Comparison of ENCODE assay signal across 8 mouse cellular contexts in the genomic region with DNA sequence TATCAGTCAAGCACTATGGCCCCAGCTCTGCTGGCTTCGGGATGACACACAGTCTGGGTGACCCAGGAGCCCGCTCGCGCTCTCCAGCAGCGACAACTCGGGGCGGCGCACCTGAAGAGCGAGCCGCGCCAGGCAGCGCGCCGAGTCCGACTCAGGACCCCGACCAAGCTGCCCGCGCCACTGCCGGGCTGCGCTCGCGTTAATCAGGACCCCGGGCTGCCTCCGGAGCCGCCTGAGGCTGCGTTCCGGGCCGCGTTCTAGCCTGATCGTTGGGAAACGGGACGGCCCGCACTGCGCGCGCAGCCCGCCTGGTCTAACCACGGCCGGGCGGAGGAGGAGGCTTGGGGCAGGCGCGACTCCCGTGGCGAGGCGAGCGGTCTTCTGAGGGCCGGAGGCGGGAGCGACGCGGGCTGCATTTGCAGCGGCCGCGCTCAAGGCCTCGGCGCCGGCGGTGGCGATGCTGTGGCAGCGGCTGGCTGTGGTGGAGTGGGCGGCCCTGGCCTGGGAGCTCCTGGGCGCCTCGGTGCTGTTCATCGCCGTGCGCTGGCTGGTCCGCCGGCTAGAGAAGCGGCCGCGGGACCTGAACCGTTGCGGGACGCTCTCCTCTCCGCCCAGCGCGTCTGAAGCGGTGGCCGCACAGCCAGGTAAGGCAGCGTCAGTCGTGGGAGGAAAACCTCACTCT. TPM values are rescaled to one million over a fixed set of nuclear protein-coding genes. Genes with fewer than 3 reads are reported as not detected.
DNase-seq lines count a peak whose midpoint lies in the region; ATAC-seq and TF ChIP-seq lines count a peak whose summit lies in the region.

Gene Ankle2, plus strand, starts transcription at position 225 of the 682 bp plus-strand sequence.

- H3K27ac ChIP-seq in bone marrow macrophage, adult 2 months (ENCODE audit: insufficient read depth, low read depth, low read length), result peak within 1 kb of the TSS; percentile 84
- peak within 1 kb of the TSS; percentile 60 for H3K27ac ChIP-seq in embryonic fibroblast, embryonic 13.5 days (ENCODE audit: insufficient read depth, low read length)
- peak within 1 kb of the TSS; percentile 96 for H3K27ac ChIP-seq in heart, embryonic 10.5 days
- peak within 1 kb of the TSS; percentile 98 for H3K27ac ChIP-seq in kidney, embryonic 15.5 days

- TF ChIP-seq POLR2A in bone marrow macrophage, adult 2 months (IDR thresholded peaks at IDR 0.05; ENCODE audit: borderline replicate concordance, low read depth, low read length), result no peak; the same call in 1 of the 2 replicates
- peak; percentile 79 for TF ChIP-seq POLR2A in embryonic fibroblast, embryonic 13.5 days (IDR thresholded peaks at IDR 0.05; ENCODE audit: low read depth, low read length)

- DNase-seq in A20 (ENCODE audit: low read depth, low spot score), result peak; percentile 96
- DNase-seq in heart, embryonic 10.5 days (ENCODE audit: low spot score), result peak; percentile 96
- DNase-seq in liver, result peak; percentile 95
- peak; percentile 96 to 98 for DNase-seq in spleen, postnatal 4 days (ENCODE audit: low spot score in 2 of 2)

- ATAC-seq in kidney, embryonic 15.5 days (replicated peaks; ENCODE audit: low FRiP score), result peak; percentile 98
- ATAC-seq in monocyte, adult 5-6 weeks (replicated peaks; ENCODE audit: insufficient number of reproducible peaks, low FRiP score, low TSS enrichment, poor library complexity, severe bottlenecking), result peak; percentile 81

- WGBS in heart, embryonic 10.5 days, result under 1% methylated on average over 81 of the region's 81 CpGs
- WGBS in kidney, embryonic 15.5 days, result under 1% methylated on average over 80 of the region's 81 CpGs

- no peaks in the 10 kb centered on the region for H3K27me3 ChIP-seq in heart, embryonic 10.5 days (ENCODE audit: insufficient read depth, poor library complexity, severe bottlenecking)
- H3K27me3 ChIP-seq in kidney, embryonic 15.5 days, result no peaks in the 10 kb centered on the region

- no peaks in the 10 kb centered on the region for H3K9me3 ChIP-seq in heart, embryonic 10.5 days
- H3K9me3 ChIP-seq in kidney, embryonic 15.5 days (replicated peaks), result no peaks in the 10 kb centered on the region

- peak within 1 kb of the TSS; percentile 95 for H3K9ac ChIP-seq in kidney, embryonic 15.5 days

- peak within 1 kb of the TSS; percentile 72 for H3K4me2 ChIP-seq in kidney, embryonic 15.5 days

- TF ChIP-seq CTCF in bone marrow macrophage, adult 2 months (IDR thresholded peaks at IDR 0.05; ENCODE audit: low read depth, low read length), result no peak
- TF ChIP-seq CTCF in embryonic fibroblast, embryonic 13.5 days (IDR thresholded peaks at IDR 0.05; ENCODE audit: borderline replicate concordance, insufficient read depth, low read length), result no peak

- H3K4me1 ChIP-seq in bone marrow macrophage, adult 2 months (ENCODE audit: control insufficient read depth, insufficient read depth, low read length), result peaks cover 4% of the 10 kb centered on the region
- peaks cover 4% of the 10 kb centered on the region; the same call in 1 of the 2 replicates for H3K4me1 ChIP-seq in embryonic fibroblast, embryonic 13.5 days (ENCODE audit: control insufficient read depth, insufficient read depth, low read length)
- peaks cover 13% of the 10 kb centered on the region for H3K4me1 ChIP-seq in heart, embryonic 10.5 days
- peaks cover 21% of the 10 kb centered on the region for H3K4me1 ChIP-seq in kidney, embryonic 15.5 days

- peak within 1 kb of the TSS; percentile 71 for H3K4me3 ChIP-seq in bone marrow macrophage, adult 2 months (ENCODE audit: insufficient read depth, low read length)
- H3K4me3 ChIP-seq in embryonic fibroblast, embryonic 13.5 days (ENCODE audit: insufficient read depth, low read length), result peak within 1 kb of the TSS; percentile 94
- peak within 1 kb of the TSS; percentile 96 for H3K4me3 ChIP-seq in heart, embryonic 10.5 days
- H3K4me3 ChIP-seq in kidney, embryonic 15.5 days (replicated peaks), result peak within 1 kb of the TSS; percentile 99

- H3K36me3 ChIP-seq in heart, embryonic 10.5 days, result peaks cover 29% of the 10 kb centered on the region
- H3K36me3 ChIP-seq in kidney, embryonic 15.5 days, result peaks cover 36% of the 10 kb centered on the region

RNA-seq across cellular contexts. Expression of gene Ankle2, which starts in this region (rescaled TPM):
- polyA plus RNA-seq in bone marrow macrophage, adult 2 months (2012; ENCODE audit: insufficient read depth, insufficient read length, missing spikeins), result 29.5 and 36.6 TPM in 2 replicates
- polyA plus RNA-seq in embryonic fibroblast, embryonic 13.5 days (2011; ENCODE audit: insufficient read length, low read depth, missing spikeins), result 37.2 and 37.3 TPM in 2 replicates
- 21.7 and 24.1 TPM in 2 replicates for polyA plus RNA-seq in heart, embryonic 10.5 days (2016; fragmentation: Nextera tagmentation; extraction: Ambion mirVana)
- 29.7 and 32.2 TPM in 2 replicates for polyA plus RNA-seq in kidney, embryonic 15.5 days (2015; fragmentation: Nextera tagmentation; extraction: Ambion mirVana)
- 62.3 to 65.9 TPM (median 64.4 TPM) in 3 replicates for total RNA-seq in monocyte, adult 5-6 weeks (2017)

Comparison
In these comparisons a context has a peak if more than half of its experiments do, and no peak if none do; other contexts are left out.
1. Peak in every context shown above with its lines: DNase-seq, ATAC-seq, H3K4me3 ChIP-seq and H3K27ac ChIP-seq.